Mouse (Mus musculus): ENCODE results near the gene Dock6. TPM values are rescaled to one million over a fixed set of nuclear protein-coding genes. Genes with fewer than 3 reads are reported as not detected.
"Not testable (repeated sequence)": the region's sequence is repeated elsewhere in the genome, so short reads cannot be mapped to it uniquely, and the experiment has no call there.

Dock6 gene
- polyA plus RNA-seq, 1 experiment from 2014 or later: 21.3 TPM

DNA sequence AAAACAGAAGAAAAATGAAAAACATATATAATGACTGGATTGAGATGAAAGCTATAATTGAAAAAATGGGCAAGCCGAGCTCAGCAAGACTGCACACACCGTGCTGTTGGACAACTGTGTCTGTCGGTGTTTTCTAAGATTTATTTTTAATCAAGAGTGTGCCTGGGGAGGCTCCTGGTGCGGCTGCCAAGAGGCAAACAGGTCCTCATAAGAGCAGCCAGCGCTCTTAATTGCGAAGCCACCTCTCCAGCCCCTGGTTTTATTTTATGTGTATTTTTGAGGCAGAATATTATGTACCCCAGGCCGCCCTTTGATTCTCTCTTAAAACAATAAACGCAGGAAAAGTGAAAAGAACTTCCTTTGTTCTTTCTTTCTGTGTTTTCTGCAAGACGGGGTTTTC is 64.2 kb downstream of the Dock6 start:
- Histone ChIP-seq H3K4me2 (no peak overlapping the region), H3K4me3 (no peak overlapping the region), H3K9ac (no peak overlapping the region), H3K36me3 (no peaks in the 10 kb centered on the region), H3K4me1 (replicated peaks) (peaks cover 31% of the 10 kb centered on the region), H3K27me3 (no peaks in the 10 kb centered on the region), H3K9me3 (no peaks in the 10 kb centered on the region), H3K27ac (replicated peaks) (no peak overlapping the region)
- ATAC-seq (ENCODE audit: low read depth): no peak
- 59% methylated on average over 9 of the region's 9 CpGs for WGBS

- no peak for ATAC-seq (ENCODE audit: low read depth)
These were observed 64.8 kb downstream of the Dock6 start for GRCm38 (mm10) chr9:21787654-21788053.

GRCm38 (mm10) chr9:21786906-21787305 is 65.5 kb downstream of the Dock6 start:
- 4% methylated on average over 6 of the region's 6 CpGs for WGBS
- H3K4me2 ChIP-seq: peak overlapping the region; percentile 9; the same call in 1 of the 2 replicates
- ATAC-seq (ENCODE audit: low read depth): peak; percentile 59

More at GRCm38 (mm10) chr9:21787654-21788053, 64.8 kb downstream of the Dock6 start:
- Histone ChIP-seq H3K9me3 (no peaks in the 10 kb centered on the region), H3K4me2 (no peak overlapping the region), H3K9ac (no peak overlapping the region), H3K4me3 (no peak overlapping the region), H3K36me3 (no peaks in the 10 kb centered on the region), H3K27me3 (no peaks in the 10 kb centered on the region), H3K4me1 (replicated peaks) (peaks cover 26% of the 10 kb centered on the region), H3K27ac (replicated peaks) (no peak overlapping the region)
- 80% methylated on average over 5 of the region's 5 CpGs for WGBS

DNA sequence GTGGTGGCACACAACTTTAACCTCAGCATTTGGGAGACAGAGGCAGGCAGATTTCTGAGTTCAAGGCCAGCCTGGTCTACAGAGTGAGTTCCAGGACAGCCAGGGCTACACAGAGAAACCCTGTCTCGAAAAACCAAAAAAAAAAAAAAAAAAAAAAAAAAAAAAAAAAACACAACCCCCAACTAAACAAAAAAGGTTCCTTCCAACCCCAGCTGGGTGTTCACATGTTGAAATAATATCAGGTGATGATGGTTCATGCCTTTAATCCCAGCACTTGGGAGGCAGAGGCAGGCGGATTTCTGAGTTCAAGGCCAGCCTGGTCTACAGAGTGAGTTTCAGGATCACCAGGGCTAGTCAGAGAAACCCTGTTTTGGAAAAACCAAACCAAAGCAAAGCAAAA is 66.1 kb downstream of the Dock6 start:
- H3K9ac ChIP-seq, H3K9me3 ChIP-seq: not testable (repeated sequence)
- WGBS: 68% methylated on average over 2 of the region's 2 CpGs

More at GRCm38 (mm10) chr9:21786906-21787305, 65.5 kb downstream of the Dock6 start:
- Histone ChIP-seq H3K36me3 (no peaks in the 10 kb centered on the region), H3K27ac (replicated peaks) (no peak overlapping the region), H3K9ac (no peak overlapping the region), H3K4me3 (no peak overlapping the region), H3K27me3 (no peaks in the 10 kb centered on the region), H3K4me1 (replicated peaks) (peaks cover 18% of the 10 kb centered on the region), H3K9me3 (no peaks in the 10 kb centered on the region)

GRCm38 (mm10) chr9:21784517-21785307 is 67.7 kb downstream of the Dock6 start:
- no peak overlapping the region for H3K4me2 ChIP-seq
- no peak overlapping the region for H3K4me3 ChIP-seq
- H3K27me3 ChIP-seq: no peaks in the 10 kb centered on the region
- no peaks in the 10 kb centered on the region for H3K9me3 ChIP-seq
- H3K36me3 ChIP-seq: 0 out of 2 replicates have a peak, but pooled peaks cover 1% of the 10 kb centered on the region
- peaks cover 13% of the 10 kb centered on the region; the same call in 1 of the 2 replicates for H3K4me1 ChIP-seq (replicated peaks)
- 89% methylated on average over 7 of the region's 7 CpGs for WGBS
- H3K27ac ChIP-seq (replicated peaks): no peak overlapping the region
- no peak for ATAC-seq (ENCODE audit: low read depth)
- H3K9ac ChIP-seq: no peak overlapping the region

More for the DNA sequence above, 66.1 kb downstream of the Dock6 start:
- H3K4me2 ChIP-seq; H3K27me3 ChIP-seq; H3K36me3 ChIP-seq; H3K4me3 ChIP-seq; ATAC-seq (ENCODE audit: low read depth); H3K27ac ChIP-seq (replicated peaks): not testable (repeated sequence)
- H3K4me1 ChIP-seq (replicated peaks): peaks cover 13% of the 10 kb centered on the region; the same call in 1 of the 2 replicates

- H3K4me3 ChIP-seq: no peak overlapping the region
- 80% methylated on average over 15 of the region's 15 CpGs for WGBS
- H3K27me3 ChIP-seq: no peaks in the 10 kb centered on the region
- H3K36me3 ChIP-seq: peaks cover 21% of the 10 kb centered on the region
- H3K27ac ChIP-seq (replicated peaks): no peak overlapping the region
- ATAC-seq (ENCODE audit: low read depth): no peak
- H3K9ac ChIP-seq: no peak overlapping the region
- H3K4me1 ChIP-seq (replicated peaks): no peaks in the 10 kb centered on the region
- no peak overlapping the region for H3K4me2 ChIP-seq
- H3K9me3 ChIP-seq: 0 out of 2 replicates have a peak, but pooled peaks cover 4% of the 10 kb centered on the region
These were observed 70.6 kb downstream of the Dock6 start for GRCm38 (mm10) chr9:21781657-21782468.

- H3K4me3 ChIP-seq: no peak overlapping the region
- no peaks in the 10 kb centered on the region for H3K4me1 ChIP-seq (replicated peaks)
- 0 out of 2 replicates have a peak, but pooled peaks cover 4% of the 10 kb centered on the region for H3K9me3 ChIP-seq
- H3K36me3 ChIP-seq: peaks cover 38% of the 10 kb centered on the region
- no peak for ATAC-seq (ENCODE audit: low read depth)
- 88% methylated on average over 3 of the region's 3 CpGs for WGBS
- no peak overlapping the region for H3K9ac ChIP-seq
- no peak overlapping the region for H3K4me2 ChIP-seq
- no peaks in the 10 kb centered on the region for H3K27me3 ChIP-seq
- no peak overlapping the region for H3K27ac ChIP-seq (replicated peaks)
These were observed 74.7 kb downstream of the Dock6 start for GRCm38 (mm10) chr9:21777726-21778125.

GRCm38 (mm10) chr9:21774353-21774752 is 78.1 kb downstream of the Dock6 start:
- Histone ChIP-seq H3K27ac (replicated peaks) (no peak overlapping the region), H3K4me1 (replicated peaks) (peaks cover under 1% of the 10 kb centered on the region; the same call in 1 of the 2 replicates), H3K36me3 (peaks cover 33% of the 10 kb centered on the region), H3K4me2 (no peak overlapping the region), H3K27me3 (no peaks in the 10 kb centered on the region), H3K9me3 (0 out of 2 replicates have a peak, but pooled peaks cover 4% of the 10 kb centered on the region), H3K9ac (no peak overlapping the region), H3K4me3 (no peak overlapping the region)
- WGBS: 88% methylated on average over 16 of the region's 16 CpGs
- ATAC-seq (ENCODE audit: low read depth): no peak

GRCm38 (mm10) chr9:21773396-21773795 is 79.0 kb downstream of the Dock6 start:
- not testable (repeated sequence) for H3K9ac ChIP-seq; H3K9me3 ChIP-seq; H3K27ac ChIP-seq (replicated peaks); ATAC-seq (ENCODE audit: low read depth); H3K27me3 ChIP-seq; H3K4me2 ChIP-seq; H3K4me3 ChIP-seq
- 83% methylated on average over 5 of the region's 5 CpGs for WGBS
- peaks cover 10% of the 10 kb centered on the region for H3K4me1 ChIP-seq (replicated peaks)
- peaks cover 25% of the 10 kb centered on the region for H3K36me3 ChIP-seq

GRCm38 (mm10) chr9:21769558-21770183 is 82.8 kb downstream of the Dock6 start:
- Histone ChIP-seq H3K4me3 (no peak overlapping the region), H3K36me3 (peaks cover 9% of the 10 kb centered on the region; the same call in 1 of the 2 replicates), H3K9ac (no peak overlapping the region), H3K9me3 (no peaks in the 10 kb centered on the region), H3K27me3 (no peaks in the 10 kb centered on the region), H3K27ac (replicated peaks) (0 out of 2 replicates have a peak overlapping the region, but pooled peaks have one; percentile 6), H3K4me1 (replicated peaks) (peaks cover 21% of the 10 kb centered on the region), H3K4me2 (no peak overlapping the region)
- no peak for ATAC-seq (ENCODE audit: low read depth)
- 74% methylated on average over 26 of the region's 26 CpGs for WGBS

DNA sequence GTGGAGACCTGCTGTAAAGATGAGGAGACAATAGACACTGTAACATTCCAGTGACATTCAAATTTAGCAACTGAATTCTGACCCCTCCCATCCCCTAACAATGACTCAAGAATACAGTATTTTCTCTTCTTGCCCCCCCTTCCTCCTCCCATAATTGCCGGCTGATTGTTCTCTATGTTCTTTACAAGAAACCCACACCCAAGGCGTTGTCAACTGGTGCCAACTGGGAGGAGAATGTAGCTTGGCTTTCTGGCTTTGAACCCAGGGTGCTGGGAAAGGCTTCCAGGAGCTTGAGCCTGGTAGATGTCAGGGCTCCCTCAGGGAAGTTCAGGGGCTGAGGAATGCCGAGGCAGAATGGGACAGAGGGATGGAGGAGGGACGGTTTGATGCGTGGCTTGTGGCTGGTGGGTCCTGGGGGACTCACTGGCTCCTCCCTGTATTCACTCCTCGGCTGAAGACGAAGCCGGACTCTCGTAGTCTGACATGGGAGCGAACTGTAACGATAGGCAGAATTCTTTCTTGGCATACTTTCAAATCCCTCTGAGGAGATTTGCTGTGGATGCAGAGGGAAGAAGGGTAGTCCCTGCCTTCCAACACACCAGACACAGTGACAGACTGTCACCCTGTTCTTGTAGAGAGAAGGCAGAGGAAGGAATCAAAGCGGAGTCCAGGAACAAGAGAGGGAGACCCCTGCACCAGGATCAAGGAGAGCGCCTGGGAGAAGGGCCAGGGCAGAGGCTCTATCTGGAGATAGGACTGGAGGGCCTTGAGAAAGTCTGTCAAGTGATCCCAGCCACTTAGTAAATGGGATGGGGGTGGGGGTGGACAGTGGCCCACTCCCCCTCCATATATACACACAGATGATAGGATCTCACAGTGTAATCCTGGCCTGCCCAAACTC is 83.7 kb downstream of the Dock6 start:
- no peaks in the 10 kb centered on the region for H3K9me3 ChIP-seq
- H3K36me3 ChIP-seq: peaks cover 3% of the 10 kb centered on the region; the same call in 1 of the 2 replicates
- H3K27ac ChIP-seq (replicated peaks): peak overlapping the region; percentile 54; the same call in 1 of the 2 replicates
- no peak for ATAC-seq (ENCODE audit: low read depth)
- peaks cover 21% of the 10 kb centered on the region for H3K4me1 ChIP-seq (replicated peaks)
- no peak overlapping the region for H3K4me2 ChIP-seq
- H3K4me3 ChIP-seq: no peak overlapping the region
- H3K9ac ChIP-seq: 0 out of 2 replicates have a peak overlapping the region, but pooled peaks have one; percentile 6
- 34% methylated on average over 13 of the region's 13 CpGs for WGBS
- no peaks in the 10 kb centered on the region for H3K27me3 ChIP-seq

Data from neural tube, embryonic 13.5 days (tissue).